Mouse (Mus musculus) hindbrain, postnatal 0 days (tissue): ENCODE data around the gene Gm20388. TPM values are rescaled to one million over a fixed set of nuclear protein-coding genes. Genes with fewer than 3 reads are reported as not detected.

Experiments
- ATAC-seq: fragments of 200-750 bp; cut with Nextera tagmentation; 2 replicates; pipeline ENCODE4 v1.8.0; 2017; ENCODE audit warnings: mild to moderate bottlenecking, moderate TSS enrichment, moderate library complexity
- DNase-seq: peaks from one replicate; pipeline ENCODE4 v3.0.0-alpha.2; 2015; ENCODE audit warnings: low spot score
- H3K27ac ChIP-seq: fragments of 300-500 bp; sonication (generic); 2 replicates; pipeline ENCODE4 v1.5.1; 2014; ENCODE audit warnings: mild to moderate bottlenecking
- H3K27me3 ChIP-seq: fragments of 300-500 bp; sonication (generic); 2 replicates; pipeline ENCODE4 v1.6.1; 2014; ENCODE audit warnings: low read length, mixed read lengths; ENCODE audit not compliant: insufficient read depth
- H3K36me3 ChIP-seq: fragments of 300-500 bp; sonication (generic); 2 replicates; pipeline ENCODE4 v1.6.1; 2014; ENCODE audit warnings: low read length, mixed read lengths; ENCODE audit not compliant: insufficient read depth
- H3K4me1 ChIP-seq: fragments of 300-500 bp; sonication (generic); 2 replicates; pipeline ENCODE4 v1.6.1; 2014; ENCODE audit warnings: antibody characterized with exemption, low read length, mixed read lengths; ENCODE audit not compliant: insufficient read depth
- H3K4me2 ChIP-seq: fragments of 300-500 bp; sonication (generic); 2 replicates; pipeline ENCODE4 v1.6.1; 2014; ENCODE audit warnings: low read depth, mild to moderate bottlenecking, low read length, moderate library complexity, mixed read lengths
- H3K4me3 ChIP-seq: fragments of 300-500 bp; sonication (generic); 2 replicates; pipeline ENCODE4 v1.5.1; 2014; ENCODE audit warnings: low read length
- H3K9ac ChIP-seq: fragments of 300-500 bp; sonication (generic); replicated peaks from 2 replicates; pipeline ENCODE4 v1.6.1; 2014; ENCODE audit warnings: mild to moderate bottlenecking, low read length, moderate library complexity, mixed read lengths
- H3K9me3 ChIP-seq: fragments of 300-500 bp; sonication (generic); 2 replicates; pipeline ENCODE4 v1.6.1; 2016; ENCODE audit warnings: low read length, mixed read lengths
- CTCF ChIP-seq: IDR thresholded peaks from 2 replicates; pipeline ENCODE4 v1.5.1; 2016; ENCODE audit warnings: antibody characterized with exemption, control low read depth, low read depth
- WGBS: fragments of 180-500 bp; shearing (Covaris S2); extraction: QIAGEN DNeasy Blood & Tissue Kit; methylation state at CpG from one replicate; pipeline ENCODE4 v1.1.7; 2014; 5-methylcytosine and 5-hydroxymethylcytosine counted together
- polyA plus RNA-seq: library from polyadenylated mRNA; unstranded; fragments of >200 nt; fragmentation: Nextera tagmentation; extraction: Ambion mirVana; gene quantifications from 2 replicates; pipeline ENCODE4 v1.2.1, GENCODE M21; 2015
- total RNA-seq: library from RNA; depleted of rRNA; stranded (reverse); fragments of >200 nt; gene quantifications from 2 replicates; pipeline ENCODE4 v1.2.3, GENCODE M21; 2014

Gene Gm20388
- total and polyA plus RNA-seq, 2 experiments from 2014 or later: 71.3 TPM; not detected in 1

GRCm38 (mm10) chr8:121998631-121999030 lies 2088.0 kb downstream of the Gm20388 start:
- ATAC-seq (no peak), DNase-seq (no peak)
- no peaks in the 10 kb centered on the region for H3K4me1 ChIP-seq
- H3K36me3 ChIP-seq: peaks cover 43% of the 10 kb centered on the region; the same call in 1 of the 2 replicates
- H3K4me2 ChIP-seq: no peak overlapping the region
- no peak overlapping the region for H3K27ac ChIP-seq
- no peak overlapping the region for H3K9ac ChIP-seq
- H3K4me3 ChIP-seq: no peak overlapping the region
- no peak for TF ChIP-seq CTCF
- no peaks in the 10 kb centered on the region for H3K9me3 ChIP-seq
- 89% methylated on average over 4 of the region's 4 CpGs for WGBS
- no peaks in the 10 kb centered on the region for H3K27me3 ChIP-seq

DNA sequence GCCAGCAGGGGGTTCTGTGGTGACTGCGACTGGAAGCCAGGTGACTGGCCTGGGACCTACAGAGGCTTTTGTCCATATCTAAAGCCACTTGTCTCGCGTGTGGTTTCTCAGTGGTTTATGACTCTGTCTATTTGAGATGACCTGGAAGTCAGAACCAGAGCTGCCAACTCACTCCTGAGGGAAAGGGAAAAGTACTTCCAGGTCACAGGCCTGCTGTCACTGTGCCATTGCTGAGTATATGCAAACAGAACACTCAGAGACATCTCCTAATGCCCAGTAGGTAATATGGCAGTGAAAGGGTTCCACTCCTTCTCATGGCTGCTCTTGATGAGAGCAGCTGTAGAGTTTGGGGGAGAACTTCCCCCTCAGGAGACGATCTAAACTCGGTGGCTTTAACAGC lies 2088.6 kb downstream of the Gm20388 start:
- H3K4me1 ChIP-seq: no peaks in the 10 kb centered on the region
- no peaks in the 10 kb centered on the region for H3K27me3 ChIP-seq
- no peak overlapping the region for H3K27ac ChIP-seq
- WGBS: 89% methylated on average over 5 of the region's 5 CpGs
- peaks cover 43% of the 10 kb centered on the region; the same call in 1 of the 2 replicates for H3K36me3 ChIP-seq
- H3K4me3 ChIP-seq: no peak overlapping the region
- no peak overlapping the region for H3K4me2 ChIP-seq
- no peaks in the 10 kb centered on the region for H3K9me3 ChIP-seq
- TF ChIP-seq CTCF: no peak
- DNase-seq: no peak
- ATAC-seq: no peak
- no peak overlapping the region for H3K9ac ChIP-seq

GRCm38 (mm10) chr8:122001339-122002115 lies 2090.9 kb downstream of the Gm20388 start:
- Histone ChIP-seq H3K36me3 (peaks cover 43% of the 10 kb centered on the region; the same call in 1 of the 2 replicates), H3K4me1 (no peaks in the 10 kb centered on the region)
- no peak for TF ChIP-seq CTCF

DNA sequence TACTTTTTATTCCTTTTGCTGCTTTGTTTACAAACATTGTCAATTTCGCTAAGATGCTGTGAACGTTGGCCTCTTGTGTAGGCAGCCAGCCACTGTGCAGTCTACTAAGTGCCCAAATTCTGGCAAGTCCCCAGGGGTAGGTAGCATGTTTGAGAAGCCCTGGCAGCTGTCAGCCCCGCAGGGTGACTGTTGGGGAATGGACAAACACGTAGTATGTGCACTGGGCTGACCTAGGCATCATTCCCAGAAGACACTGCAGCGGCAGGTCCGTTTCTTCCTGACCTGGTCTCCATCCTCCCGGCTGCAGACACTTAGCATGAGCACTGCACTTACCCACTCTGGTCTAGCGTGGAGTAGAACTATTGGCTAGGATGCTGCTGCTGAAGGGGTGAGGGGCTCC lies 2093.0 kb downstream of the Gm20388 start:
- no peak overlapping the region for H3K27ac ChIP-seq
- peak; percentile 44 for DNase-seq
- peaks cover 44% of the 10 kb centered on the region for H3K36me3 ChIP-seq

More at GRCm38 (mm10) chr8:122001339-122002115, 2090.9 kb downstream of the Gm20388 start:
- DNase-seq: no peak
- H3K27me3 ChIP-seq: no peaks in the 10 kb centered on the region
- H3K9me3 ChIP-seq: no peaks in the 10 kb centered on the region
- no peak for ATAC-seq
- H3K4me2 ChIP-seq: no peak overlapping the region
- H3K9ac ChIP-seq: no peak overlapping the region
- no peak overlapping the region for H3K27ac ChIP-seq
- H3K4me3 ChIP-seq: no peak overlapping the region
- 76% methylated on average over 15 of the region's 15 CpGs for WGBS

DNA sequence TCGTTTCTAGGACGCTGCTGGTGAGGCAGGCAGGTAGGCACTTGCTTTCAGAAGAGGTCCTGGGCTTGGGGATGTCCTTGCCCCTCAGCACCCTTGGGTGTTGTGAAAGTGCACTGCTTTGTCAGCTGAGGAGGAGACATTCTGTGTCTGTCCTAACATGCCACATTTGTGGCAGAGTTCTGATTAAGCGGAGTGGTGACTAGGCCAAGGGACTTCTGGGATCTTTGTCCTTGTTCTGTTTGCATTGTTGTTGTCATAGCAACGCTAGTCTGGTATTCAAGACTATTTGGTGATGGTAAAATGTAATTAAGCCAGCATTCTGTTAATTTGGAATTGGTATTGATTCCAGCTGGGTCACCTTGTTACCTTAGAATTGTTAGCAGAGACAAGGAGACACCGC lies 2093.5 kb downstream of the Gm20388 start:
- Histone ChIP-seq H3K4me1 (no peaks in the 10 kb centered on the region), H3K4me3 (no peak overlapping the region), H3K9ac (no peak overlapping the region), H3K27ac (no peak overlapping the region), H3K27me3 (no peaks in the 10 kb centered on the region), H3K36me3 (peaks cover 44% of the 10 kb centered on the region), H3K4me2 (no peak overlapping the region), H3K9me3 (no peaks in the 10 kb centered on the region)
- no peak for TF ChIP-seq CTCF
- DNase-seq (no peak), ATAC-seq (no peak)
- 78% methylated on average over 5 of the region's 5 CpGs for WGBS

More for the DNA sequence above, 2093.0 kb downstream of the Gm20388 start:
- Histone ChIP-seq H3K4me2 (no peak overlapping the region), H3K9me3 (no peaks in the 10 kb centered on the region), H3K4me1 (no peaks in the 10 kb centered on the region), H3K4me3 (no peak overlapping the region), H3K27me3 (no peaks in the 10 kb centered on the region), H3K9ac (no peak overlapping the region)
- WGBS: 50% methylated on average over 8 of the region's 8 CpGs
- no peak for TF ChIP-seq CTCF
- ATAC-seq: no peak

GRCm38 (mm10) chr8:122005422-122006204 lies 2095.0 kb downstream of the Gm20388 start:
- H3K36me3 ChIP-seq: peaks cover 42% of the 10 kb centered on the region
- H3K4me1 ChIP-seq: no peaks in the 10 kb centered on the region
- ATAC-seq: 0 out of 2 replicates have a peak, but pooled peaks have one; percentile 33
- H3K9ac ChIP-seq: no peak overlapping the region
- no peak overlapping the region; the same call in 1 of the 2 replicates for H3K27ac ChIP-seq
- no peaks in the 10 kb centered on the region for H3K27me3 ChIP-seq
- no peak overlapping the region for H3K4me3 ChIP-seq
- peak; percentile 49 for DNase-seq
- no peak overlapping the region for H3K4me2 ChIP-seq
- H3K9me3 ChIP-seq: no peaks in the 10 kb centered on the region
- TF ChIP-seq CTCF: no peak
- 65% methylated on average over 25 of the region's 25 CpGs for WGBS
